Mouse (Mus musculus): ENCODE measurements at regions not wholly inside any gene's neighbourhood (a gene's known extent, or its start where the extent isn't known, plus 50 kb on each side); places are given as distances from the start of the nearest gene placed in this dataset.

GRCm38 (mm10) chrX:167115096-167115495 is 94.0 kb downstream of the Tmsb4x start:
- Histone ChIP-seq H3K4me1 (replicated peaks) (no peaks in the 10 kb centered on the region), H3K36me3 (replicated peaks) (no peaks in the 10 kb centered on the region), H3K27ac (replicated peaks) (no peak overlapping the region), H3K4me3 (replicated peaks) (no peak overlapping the region), H3K9ac (no peak overlapping the region), H3K4me2 (no peak overlapping the region), H3K9me3 (replicated peaks) (no peaks in the 10 kb centered on the region), H3K27me3 (peaks cover 13% of the 10 kb centered on the region)
- WGBS (ENCODE audit: insufficient replicate concordance): 69% methylated on average over 1 of the region's 1 CpGs
- ATAC-seq (ENCODE audit: insufficient read depth): no peak

GRCm38 (mm10) chrX:167111059-167111871 is 97.8 kb downstream of the Tmsb4x start:
- H3K4me2 ChIP-seq: no peak overlapping the region
- H3K9me3 ChIP-seq (replicated peaks): no peaks in the 10 kb centered on the region
- H3K27me3 ChIP-seq: peaks cover 11% of the 10 kb centered on the region
- 49% methylated on average over 7 of the region's 7 CpGs for WGBS (ENCODE audit: insufficient replicate concordance)
- no peak overlapping the region for H3K4me3 ChIP-seq (replicated peaks)
- H3K9ac ChIP-seq: no peak overlapping the region
- no peaks in the 10 kb centered on the region for H3K36me3 ChIP-seq (replicated peaks)
- no peak for ATAC-seq (ENCODE audit: insufficient read depth)
- H3K4me1 ChIP-seq (replicated peaks): no peaks in the 10 kb centered on the region
- no peak overlapping the region for H3K27ac ChIP-seq (replicated peaks)

GRCm38 (mm10) chrX:167108356-167108755 is 100.8 kb downstream of the Tmsb4x start:
- no peak overlapping the region for H3K4me3 ChIP-seq (replicated peaks)
- ATAC-seq (ENCODE audit: insufficient read depth): no peak
- no peaks in the 10 kb centered on the region for H3K4me1 ChIP-seq (replicated peaks)
- H3K9me3 ChIP-seq (replicated peaks): no peaks in the 10 kb centered on the region
- no peak overlapping the region for H3K27ac ChIP-seq (replicated peaks)
- no peaks in the 10 kb centered on the region for H3K36me3 ChIP-seq (replicated peaks)
- WGBS (ENCODE audit: insufficient replicate concordance): 45% methylated on average over 6 of the region's 6 CpGs
- H3K4me2 ChIP-seq: no peak overlapping the region
- peaks cover 12% of the 10 kb centered on the region; the same call in 1 of the 2 replicates for H3K27me3 ChIP-seq
- H3K9ac ChIP-seq: no peak overlapping the region

- ATAC-seq (ENCODE audit: insufficient read depth): no peak
- Histone ChIP-seq H3K27me3 (peaks cover 12% of the 10 kb centered on the region; the same call in 1 of the 2 replicates), H3K4me3 (replicated peaks) (no peak overlapping the region), H3K4me1 (replicated peaks) (no peaks in the 10 kb centered on the region), H3K9ac (no peak overlapping the region), H3K9me3 (replicated peaks) (no peaks in the 10 kb centered on the region), H3K27ac (replicated peaks) (no peak overlapping the region), H3K36me3 (replicated peaks) (no peaks in the 10 kb centered on the region), H3K4me2 (no peak overlapping the region)
- 39% methylated on average over 4 of the region's 4 CpGs for WGBS (ENCODE audit: insufficient replicate concordance)
These were observed 101.6 kb downstream of the Tmsb4x start for GRCm38 (mm10) chrX:167107469-167107868.

DNA sequence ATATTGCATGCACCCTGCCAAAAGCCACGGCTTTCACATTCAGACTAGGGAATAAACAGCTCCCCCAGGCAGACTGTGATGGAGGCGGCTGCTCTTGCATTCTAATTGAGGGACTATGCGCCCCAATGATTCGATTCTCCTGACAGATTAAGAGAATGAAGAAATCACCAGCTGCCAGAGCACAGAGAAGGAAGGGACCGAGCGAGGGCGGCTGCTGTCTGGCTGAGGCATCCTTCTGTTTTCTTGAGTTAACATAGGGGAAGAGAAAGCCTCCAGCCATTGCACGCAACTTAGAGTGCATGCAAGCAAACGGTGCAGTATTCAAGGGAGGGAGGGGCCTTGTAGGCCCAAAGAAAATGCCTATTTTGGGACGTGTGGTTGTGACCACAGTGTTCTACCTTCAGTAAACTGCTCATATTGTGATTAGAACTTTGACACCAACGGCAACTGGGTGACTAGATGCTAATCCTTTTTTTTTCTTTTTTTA is 103.1 kb downstream of the Tmsb4x start:
- 41% methylated on average over 11 of the region's 11 CpGs for WGBS (ENCODE audit: insufficient replicate concordance)
- Histone ChIP-seq H3K36me3 (replicated peaks) (no peaks in the 10 kb centered on the region), H3K4me1 (replicated peaks) (no peaks in the 10 kb centered on the region), H3K27me3 (peaks cover 12% of the 10 kb centered on the region; the same call in 1 of the 2 replicates), H3K27ac (replicated peaks) (no peak overlapping the region), H3K4me3 (replicated peaks) (no peak overlapping the region), H3K9ac (no peak overlapping the region), H3K4me2 (no peak overlapping the region), H3K9me3 (replicated peaks) (no peaks in the 10 kb centered on the region)
- no peak for ATAC-seq (ENCODE audit: insufficient read depth)

- Histone ChIP-seq H3K4me2 (no peak overlapping the region), H3K4me3 (replicated peaks) (no peak overlapping the region), H3K27me3 (peaks cover 12% of the 10 kb centered on the region; the same call in 1 of the 2 replicates), H3K9me3 (replicated peaks) (no peaks in the 10 kb centered on the region), H3K27ac (replicated peaks) (no peak overlapping the region), H3K9ac (no peak overlapping the region), H3K36me3 (replicated peaks) (no peaks in the 10 kb centered on the region), H3K4me1 (replicated peaks) (no peaks in the 10 kb centered on the region)
- no peak for ATAC-seq (ENCODE audit: insufficient read depth)
- 45% methylated on average over 4 of the region's 4 CpGs for WGBS (ENCODE audit: insufficient replicate concordance)
These were observed 103.8 kb downstream of the Tmsb4x start for GRCm38 (mm10) chrX:167105354-167105753.

DNA sequence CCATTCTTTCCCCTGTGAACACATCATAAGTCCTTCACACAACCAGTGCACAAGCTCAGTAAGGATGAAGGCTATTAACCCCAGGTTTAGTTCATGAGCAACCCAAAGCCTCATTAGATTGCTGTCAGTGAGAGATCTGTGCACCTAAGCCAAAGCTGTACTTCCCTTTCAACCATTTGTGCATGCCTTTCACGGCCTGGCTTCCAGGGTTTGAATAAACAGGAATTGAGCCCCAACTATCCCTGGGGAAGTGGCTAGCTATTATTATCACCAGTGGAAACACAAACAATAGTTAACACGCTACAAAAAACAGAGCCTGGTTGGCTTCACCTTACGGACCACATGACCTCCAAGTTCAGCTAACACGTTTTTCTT is 104.9 kb downstream of the Tmsb4x start:
- 35% methylated on average over 4 of the region's 4 CpGs for WGBS (ENCODE audit: insufficient replicate concordance)
- H3K4me2 ChIP-seq: no peak overlapping the region
- no peaks in the 10 kb centered on the region for H3K36me3 ChIP-seq (replicated peaks)
- H3K27me3 ChIP-seq: peaks cover 12% of the 10 kb centered on the region; the same call in 1 of the 2 replicates
- no peak overlapping the region for H3K4me3 ChIP-seq (replicated peaks)
- 0 out of 2 replicates have a peak overlapping the region, but pooled peaks have one; percentile 14 for H3K27ac ChIP-seq (replicated peaks)
- no peak for ATAC-seq (ENCODE audit: insufficient read depth)
- H3K9ac ChIP-seq: no peak overlapping the region
- no peaks in the 10 kb centered on the region for H3K4me1 ChIP-seq (replicated peaks)
- H3K9me3 ChIP-seq (replicated peaks): no peaks in the 10 kb centered on the region

DNA sequence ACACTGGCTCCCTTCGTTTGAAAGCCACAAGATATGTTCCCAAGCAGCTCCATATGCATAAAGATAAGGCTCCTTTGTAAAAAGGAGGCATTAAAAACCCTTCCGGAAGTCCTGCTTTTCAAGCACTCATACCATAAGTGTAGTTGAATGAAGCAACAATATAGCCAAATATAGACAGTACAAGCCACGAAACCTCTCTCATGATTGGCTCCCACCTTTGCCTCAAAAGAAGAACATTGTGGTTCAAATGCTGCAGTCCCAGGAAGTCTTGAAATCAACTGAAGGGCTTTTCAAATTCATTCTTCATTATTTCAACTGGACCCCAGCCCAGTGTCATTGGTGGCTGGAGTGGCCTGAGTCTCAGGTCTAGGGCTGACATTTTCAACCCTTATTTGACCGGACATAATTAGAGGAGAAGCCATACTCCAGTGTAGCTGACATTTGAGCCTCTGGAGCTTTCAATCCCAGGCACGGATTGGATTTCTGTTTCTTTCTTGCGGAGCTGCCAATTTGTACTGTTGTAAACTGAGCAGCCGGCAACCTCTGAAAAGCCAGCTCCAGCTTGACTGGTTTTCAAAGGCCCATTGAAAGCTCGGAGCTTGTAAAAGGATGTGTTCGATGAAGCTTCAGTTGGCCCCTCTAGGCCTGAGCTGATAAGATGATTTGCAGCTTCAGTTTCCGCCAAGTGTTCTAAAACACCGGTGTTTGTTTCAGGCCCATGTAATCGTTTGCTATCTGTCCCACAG is 105.4 kb downstream of the Tmsb4x start:
- no peaks in the 10 kb centered on the region for H3K36me3 ChIP-seq (replicated peaks)
- no peak overlapping the region for H3K9ac ChIP-seq
- H3K27ac ChIP-seq (replicated peaks): 0 out of 2 replicates have a peak overlapping the region, but pooled peaks have one; percentile 14
- H3K4me3 ChIP-seq (replicated peaks): no peak overlapping the region
- H3K27me3 ChIP-seq: peaks cover 12% of the 10 kb centered on the region; the same call in 1 of the 2 replicates
- H3K4me1 ChIP-seq (replicated peaks): no peaks in the 10 kb centered on the region
- no peaks in the 10 kb centered on the region for H3K9me3 ChIP-seq (replicated peaks)
- H3K4me2 ChIP-seq: no peak overlapping the region
- 33% methylated on average over 12 of the region's 12 CpGs for WGBS (ENCODE audit: insufficient replicate concordance)
- ATAC-seq (ENCODE audit: insufficient read depth): no peak

DNA sequence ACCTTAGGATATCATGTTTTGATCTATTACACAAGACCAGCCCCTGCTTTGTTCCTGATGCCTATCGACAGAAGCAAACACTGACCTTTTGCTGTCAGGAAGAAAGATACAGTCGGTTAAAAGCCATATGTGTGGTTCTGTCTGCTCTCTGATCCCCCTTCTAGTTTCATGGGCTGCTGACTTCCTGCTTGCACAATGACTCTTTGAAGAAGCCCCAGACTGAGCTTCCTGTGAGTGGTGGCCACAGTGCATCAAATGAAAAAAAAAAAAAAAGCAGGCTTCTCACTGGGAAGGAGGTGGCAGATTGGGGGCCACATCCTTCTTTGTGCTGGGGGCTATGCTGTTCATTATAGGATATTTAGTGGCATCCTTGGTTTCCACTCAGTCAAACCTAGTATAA is 107.2 kb downstream of the Tmsb4x start:
- ATAC-seq (ENCODE audit: insufficient read depth): no peak
- H3K36me3 ChIP-seq (replicated peaks): no peaks in the 10 kb centered on the region
- 31% methylated on average over 2 of the region's 2 CpGs for WGBS (ENCODE audit: insufficient replicate concordance)
- 0 out of 2 replicates have a peak, but pooled peaks cover 8% of the 10 kb centered on the region for H3K27me3 ChIP-seq
- no peaks in the 10 kb centered on the region for H3K4me1 ChIP-seq (replicated peaks)
- H3K4me2 ChIP-seq: no peak overlapping the region
- no peaks in the 10 kb centered on the region for H3K9me3 ChIP-seq (replicated peaks)
- H3K4me3 ChIP-seq (replicated peaks): no peak overlapping the region
- H3K9ac ChIP-seq: no peak overlapping the region
- H3K27ac ChIP-seq (replicated peaks): no peak overlapping the region

DNA sequence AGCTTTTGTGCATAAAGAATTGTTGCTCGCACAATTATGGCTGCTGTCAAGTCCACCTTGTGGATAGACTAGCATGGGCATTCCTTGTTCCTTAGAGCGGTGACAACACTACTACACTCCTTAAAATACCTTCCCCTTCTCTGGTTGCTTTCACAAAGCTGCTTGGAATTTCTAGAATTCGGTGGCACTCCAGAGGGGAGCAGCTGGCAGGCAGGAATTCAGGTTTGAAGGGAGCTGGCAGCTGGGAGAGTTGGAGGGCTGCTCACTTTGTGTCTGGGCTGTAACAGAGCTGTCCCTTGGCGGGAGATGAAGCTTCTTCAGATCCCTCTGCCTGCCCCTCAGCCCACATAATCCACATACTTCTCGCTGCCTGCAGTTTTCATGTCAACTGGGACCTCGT is 109.7 kb downstream of the Tmsb4x start:
- Histone ChIP-seq H3K27me3 (no peaks in the 10 kb centered on the region), H3K4me3 (replicated peaks) (no peak overlapping the region), H3K36me3 (replicated peaks) (no peaks in the 10 kb centered on the region), H3K27ac (replicated peaks) (no peak overlapping the region), H3K9me3 (replicated peaks) (no peaks in the 10 kb centered on the region), H3K4me1 (replicated peaks) (no peaks in the 10 kb centered on the region), H3K9ac (no peak overlapping the region), H3K4me2 (no peak overlapping the region)
- WGBS (ENCODE audit: insufficient replicate concordance): 44% methylated on average over 6 of the region's 6 CpGs
- ATAC-seq (ENCODE audit: insufficient read depth): no peak

DNA sequence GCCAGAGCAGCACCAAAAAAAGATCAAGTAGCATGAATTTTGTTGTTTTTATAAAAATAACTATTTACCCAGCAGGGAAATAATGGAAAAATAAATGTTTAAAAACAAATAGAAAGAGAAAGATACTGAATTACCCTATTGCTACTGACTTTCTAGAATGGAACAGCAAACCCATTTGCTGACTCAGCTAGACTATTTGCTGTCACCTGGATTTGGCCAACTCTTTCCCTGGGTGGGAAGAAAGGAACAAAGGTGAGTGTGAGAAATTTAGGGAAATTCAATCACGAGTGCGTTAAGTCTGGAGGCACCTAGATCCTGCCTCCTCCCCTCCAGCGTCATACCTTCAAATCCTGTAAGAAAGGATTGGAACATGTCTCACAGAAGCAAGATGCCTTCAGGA is 110.2 kb downstream of the Tmsb4x start:
- H3K9ac ChIP-seq: no peak overlapping the region
- no peak for ATAC-seq (ENCODE audit: insufficient read depth)
- H3K4me2 ChIP-seq: no peak overlapping the region
- H3K27me3 ChIP-seq: no peaks in the 10 kb centered on the region
- no peaks in the 10 kb centered on the region for H3K4me1 ChIP-seq (replicated peaks)
- no peaks in the 10 kb centered on the region for H3K36me3 ChIP-seq (replicated peaks)
- 73% methylated on average over 3 of the region's 3 CpGs for whole genome bisulfite sequencing (ENCODE audit: insufficient replicate concordance)
- H3K27ac ChIP-seq (replicated peaks): no peak overlapping the region
- H3K4me3 ChIP-seq (replicated peaks): no peak overlapping the region
- H3K9me3 ChIP-seq (replicated peaks): no peaks in the 10 kb centered on the region

Data from liver, embryonic 15.5 days (tissue).